Mouse (Mus musculus) spleen, postnatal 14 days (tissue): ENCODE results near the gene Bmyc.
"Not testable (repeated sequence)": the region's sequence is repeated elsewhere in the genome, so short reads cannot be mapped to it uniquely, and the experiment has no call there.

Experiments used
- DNase-seq, 2 experiments: peaks; one replicate each; pipeline ENCODE4 v3.0.0; 2021 to 2022; ENCODE audit warnings: low spot score in 2 of 2

Bmyc gene

DNA sequence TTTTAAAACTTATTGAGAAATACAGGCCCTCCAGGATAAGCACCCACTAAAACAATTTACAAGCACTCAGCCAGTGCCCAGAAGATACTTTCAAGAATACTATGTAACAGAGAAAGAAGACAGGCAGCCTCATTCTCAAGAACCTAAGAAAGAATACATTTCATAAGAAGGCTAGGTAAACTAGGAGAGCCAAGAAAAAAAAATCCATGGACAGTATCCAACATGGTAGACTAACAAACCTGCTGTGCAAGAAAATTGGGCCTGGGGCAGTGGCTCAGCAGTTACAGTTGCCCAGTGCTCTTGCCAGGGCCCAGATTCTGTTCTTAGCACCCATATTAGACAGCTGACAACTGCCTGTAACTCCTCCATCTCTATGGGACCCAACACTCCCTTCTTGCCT lies 10.7 kb downstream of the Bmyc start:
- no peak for DNase-seq

DNA sequence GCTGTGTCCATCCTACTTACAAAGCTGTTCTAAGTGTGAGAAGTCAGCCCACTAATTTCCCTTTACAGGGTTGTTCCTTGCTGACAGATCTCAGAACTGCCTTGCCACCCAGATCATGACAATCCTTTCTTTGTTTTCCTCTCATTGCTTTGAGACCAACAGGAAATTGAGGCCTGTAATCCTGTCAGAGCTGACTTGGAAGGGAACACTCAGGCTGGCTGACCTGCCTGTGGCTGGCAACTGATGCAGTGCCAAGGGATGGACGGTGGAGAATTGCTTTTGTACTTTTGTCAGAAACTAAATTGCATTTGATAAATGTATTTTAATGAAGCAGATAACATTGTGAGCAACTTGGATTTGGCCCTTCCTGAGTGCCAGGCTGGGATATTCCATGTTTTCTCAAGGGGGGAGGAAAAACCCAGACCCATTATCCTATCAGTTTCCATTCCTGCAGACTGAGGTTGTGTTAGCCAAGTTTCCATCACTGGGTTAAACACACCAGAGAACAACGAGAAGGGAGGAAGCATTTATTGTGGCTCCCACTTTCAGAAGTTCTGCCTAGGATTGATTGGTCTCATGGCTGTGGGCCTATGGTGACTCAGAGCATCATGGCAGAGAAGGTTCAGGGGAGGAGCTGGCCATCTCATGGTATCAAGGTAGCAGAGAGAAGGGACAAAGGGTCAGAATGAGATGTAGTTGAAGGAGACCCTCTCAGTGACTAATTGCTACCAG lies 26.8 kb downstream of the Bmyc start:
- no peak for DNase-seq

DNA sequence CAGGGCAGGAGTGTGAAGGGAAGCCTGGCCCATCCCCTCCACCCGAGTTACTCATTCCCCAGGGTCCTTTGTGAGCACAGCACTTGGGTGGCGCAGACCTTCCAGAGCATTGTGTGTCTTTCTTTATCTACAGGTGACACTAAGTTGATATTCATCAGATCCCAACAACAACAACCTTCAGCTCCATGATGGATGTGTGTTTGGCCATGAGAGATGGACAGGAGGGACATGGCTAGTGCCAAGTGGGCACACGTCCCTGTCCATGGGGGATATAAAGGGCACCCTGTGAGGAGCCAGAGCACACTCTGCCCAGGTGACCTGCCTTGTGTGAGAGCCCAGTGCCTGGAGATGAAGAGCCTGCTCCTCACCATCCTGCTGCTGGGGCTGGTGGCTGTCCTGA lies 30.2 kb downstream of the Bmyc start, which contains the start of gene Obp2b:
Gene Obp2b, plus strand, starts transcription at position 301 of the 400 bp plus-strand sequence.
- DNase-seq = not testable (repeated sequence)

DNA sequence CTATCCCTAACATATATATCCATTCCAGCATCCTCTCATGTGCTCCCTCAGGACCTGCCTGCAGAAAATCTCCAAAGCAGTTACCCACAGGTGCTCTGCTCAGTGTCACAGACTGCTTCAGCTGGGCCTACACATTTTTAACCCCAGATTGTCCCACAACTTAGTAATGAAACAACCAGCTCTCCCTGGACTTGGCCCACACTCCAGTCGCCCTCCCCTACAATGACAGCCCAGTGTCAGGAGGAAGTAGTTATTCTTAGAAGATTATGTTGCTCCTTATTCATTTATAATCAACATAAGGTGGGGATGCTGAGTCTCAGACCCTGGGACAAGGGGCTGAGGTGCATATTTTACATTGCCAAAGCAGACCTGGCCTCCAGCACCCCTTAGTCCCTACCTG lies 35.1 kb downstream of the Bmyc start:
- DNase-seq = no peak

DNA sequence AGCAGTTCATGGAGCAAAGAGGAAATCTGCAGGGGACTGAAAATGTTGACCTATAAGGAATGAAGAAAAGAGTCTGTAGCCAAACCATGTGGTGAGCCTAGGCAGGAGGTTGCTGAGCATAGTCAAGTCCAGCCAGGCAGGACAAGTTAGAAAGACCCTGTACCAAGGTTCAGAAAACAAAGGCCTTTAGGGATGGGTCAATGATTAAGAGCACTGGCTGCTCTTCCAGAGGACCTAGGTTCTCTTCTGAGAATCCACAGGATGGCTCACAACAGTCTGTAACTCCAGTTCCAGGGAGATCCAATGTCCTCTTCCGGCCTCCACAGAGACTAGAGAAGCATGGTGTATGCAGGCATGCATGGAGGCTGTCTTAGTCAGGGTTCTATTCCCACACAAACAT lies 47.7 kb downstream of the Bmyc start:
- DNase-seq = no peak
